Mouse (Mus musculus) lung, postnatal 0 days (tissue): ENCODE measurements at regions not wholly inside any gene's neighbourhood (a gene's known extent, or its start where the extent isn't known, plus 50 kb on each side); places are given as distances from the start of the nearest gene placed in this dataset.

Experiments used
- CTCF ChIP-seq: IDR thresholded peaks from 2 replicates; pipeline ENCODE4 v1.5.1; 2016; ENCODE audit warnings: antibody characterized with exemption, mild to moderate bottlenecking
- EP300 ChIP-seq: IDR thresholded peaks from 2 replicates; pipeline ENCODE4 v1.6.1; 2016; ENCODE audit warnings: antibody characterized with exemption, mild to moderate bottlenecking, control low read depth

DNA sequence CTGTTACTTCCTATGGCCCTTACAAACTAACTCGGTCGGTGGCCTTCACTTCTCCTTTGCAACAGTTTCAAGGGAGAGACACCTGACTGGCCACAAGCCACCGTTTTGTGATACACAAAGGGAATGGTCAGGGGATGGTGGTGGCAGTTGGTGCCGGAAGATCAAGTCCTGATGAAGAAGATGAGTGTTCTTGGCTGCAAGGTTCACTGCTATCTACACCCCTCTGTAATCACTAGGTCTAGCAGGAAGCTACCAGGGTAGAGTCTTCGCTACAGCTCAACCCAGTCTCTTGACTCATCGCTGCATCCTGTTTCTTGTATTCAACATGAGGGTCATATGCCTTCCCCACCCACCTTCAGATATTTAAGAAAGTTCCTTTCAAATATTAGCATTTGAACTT, 251.5 kb downstream of the Dhx15 start:
- TF ChIP-seq CTCF (no peak), EP300 (no peak)
